Mouse (Mus musculus): ENCODE results near the gene Gjd2.
A peak's percentile ranks its signal among the peaks of the same experiment; 100 is the strongest.

Gjd2 gene

GRCm38 (mm10) chr2:114013846-114014245 lies 427 bp upstream of the Gjd2 start:
- peak; percentile 5 for DNase-seq (ENCODE audit: low read depth, low spot score)

GRCm38 (mm10) chr2:114012749-114013211 lies 639 bp downstream of the Gjd2 start:
- DNase-seq (ENCODE audit: low read depth, low spot score): no peak

GRCm38 (mm10) chr2:114011838-114012237 lies 1.6 kb downstream of the Gjd2 start:
- DNase-seq (ENCODE audit: low read depth, low spot score): peak; percentile 67

- DNase-seq (ENCODE audit: low read depth, low spot score): no peak
These were observed 5.1 kb downstream of the Gjd2 start for GRCm38 (mm10) chr2:114008321-114008720.

GRCm38 (mm10) chr2:113997484-113997883 lies 15.9 kb downstream of the Gjd2 start:
- DNase-seq (ENCODE audit: low read depth, low spot score): no peak

- no peak for DNase-seq (ENCODE audit: low read depth, low spot score)
These were observed 16.5 kb downstream of the Gjd2 start for GRCm38 (mm10) chr2:113996930-113997329.

GRCm38 (mm10) chr2:113984890-113985289 lies 28.5 kb downstream of the Gjd2 start:
- DNase-seq (ENCODE audit: low read depth, low spot score): no peak

GRCm38 (mm10) chr2:113980664-113981063 lies 32.8 kb downstream of the Gjd2 start:
- no peak for DNase-seq (ENCODE audit: low read depth, low spot score)

- no peak for DNase-seq (ENCODE audit: low read depth, low spot score)
These were observed 35.2 kb downstream of the Gjd2 start for GRCm38 (mm10) chr2:113978151-113978771.

GRCm38 (mm10) chr2:113973950-113974349 lies 39.5 kb downstream of the Gjd2 start:
- no peak for DNase-seq (ENCODE audit: low read depth, low spot score)

GRCm38 (mm10) chr2:113966421-113966820 lies 47.0 kb downstream of the Gjd2 start:
- DNase-seq (ENCODE audit: low read depth, low spot score): no peak
